Mouse (Mus musculus): ENCODE results near the gene Tent4b. TPM values are rescaled to one million over a fixed set of nuclear protein-coding genes. Genes with fewer than 3 reads are reported as not detected.

The Tent4b gene
- polyA plus RNA-seq, 1 experiment from 2014 or later = 9.6 TPM

DNA sequence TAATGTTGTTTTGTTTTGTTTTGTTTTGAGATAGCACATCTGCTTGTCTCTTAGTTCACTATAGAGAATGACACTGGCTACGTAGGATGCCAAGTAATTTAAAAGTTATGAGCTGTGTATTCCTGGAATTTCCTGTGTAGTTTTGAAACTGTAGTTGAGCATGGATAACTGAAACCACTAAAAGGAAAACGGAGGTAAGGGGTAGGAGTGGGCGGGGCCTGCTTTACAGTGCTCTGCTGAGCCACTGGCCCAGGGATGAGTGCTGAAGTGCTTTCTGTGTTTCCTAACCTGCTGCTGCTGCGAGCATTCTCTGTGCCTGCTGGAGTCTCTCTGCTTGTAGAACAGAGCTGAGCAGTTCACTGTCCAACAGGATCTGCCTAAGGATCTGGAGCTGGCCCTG, 22.3 kb downstream of the Tent4b start:
- Histone ChIP-seq H3K4me2 (ENCODE audit: low read length) (no peak overlapping the region), H3K9ac (ENCODE audit: low read length) (no peak overlapping the region), H3K27me3 (replicated peaks; ENCODE audit: control insufficient read depth, insufficient read depth, low read length) (no peaks in the 10 kb centered on the region), H3K27ac (ENCODE audit: low read depth, low read length) (no peak overlapping the region), H3K4me1 (ENCODE audit: control insufficient read depth, insufficient read depth, low read length) (peaks cover 15% of the 10 kb centered on the region), H3K9me3 (replicated peaks; ENCODE audit: control insufficient read depth, low read length) (no peaks in the 10 kb centered on the region), H3K36me3 (ENCODE audit: control insufficient read depth, insufficient read depth, low read length) (no peaks in the 10 kb centered on the region), H3K4me3 (ENCODE audit: low read depth, low read length) (no peak overlapping the region)
- ATAC-seq = no peak
- DNase-seq (ENCODE audit: low spot score) = no peak
- 70% methylated on average over 4 of the region's 4 CpGs for WGBS

DNA sequence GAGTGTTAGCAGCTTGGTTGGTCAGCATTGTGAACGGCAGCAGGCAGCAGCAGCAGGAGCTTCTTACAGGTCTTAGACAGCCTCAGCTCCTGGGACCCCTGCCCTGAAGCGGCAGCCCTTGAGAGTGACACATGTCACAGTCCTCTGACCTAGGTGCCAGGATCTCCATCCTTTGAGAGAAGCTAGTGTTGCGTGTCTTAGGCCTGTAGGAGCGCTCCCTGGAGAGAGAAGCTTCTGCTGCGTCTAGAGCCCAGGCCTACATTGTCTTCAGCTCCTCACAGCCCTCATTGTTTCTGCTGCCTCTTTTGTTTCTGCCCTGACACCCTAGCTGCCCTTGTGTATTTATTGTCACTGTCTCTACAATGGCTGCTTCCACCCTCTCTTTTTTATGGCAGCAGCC, 26.3 kb downstream of the Tent4b start:
- Histone ChIP-seq H3K4me2 (ENCODE audit: low read length) (no peak overlapping the region), H3K9ac (ENCODE audit: low read length) (0 out of 2 replicates have a peak overlapping the region, but pooled peaks have one; percentile 17)
- peak; percentile 34 for DNase-seq (ENCODE audit: low spot score)

DNA sequence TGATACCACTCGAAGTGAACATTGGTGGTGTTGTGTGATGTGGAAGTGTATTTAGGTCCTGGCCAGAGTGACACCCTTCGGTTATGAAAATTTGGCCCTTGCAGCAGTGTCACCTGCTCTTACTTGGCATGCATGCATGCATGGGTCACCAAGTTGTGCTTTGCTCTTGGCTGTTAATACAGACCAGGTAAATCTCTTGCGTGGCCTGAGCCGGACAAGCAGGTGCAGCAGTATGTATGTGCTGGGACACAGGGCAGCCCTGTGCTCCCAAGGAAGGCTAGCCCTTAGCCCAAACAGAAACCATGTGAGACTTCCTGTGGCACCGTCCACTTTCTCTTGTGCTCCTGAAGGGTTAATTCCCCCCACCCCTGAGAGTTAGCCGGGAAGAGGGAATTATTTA, 28.8 kb downstream of the Tent4b start:
- Histone ChIP-seq H3K27ac (ENCODE audit: low read depth, low read length) (no peak overlapping the region), H3K4me3 (ENCODE audit: low read depth, low read length) (no peak overlapping the region), H3K4me1 (ENCODE audit: control insufficient read depth, insufficient read depth, low read length) (peaks cover 28% of the 10 kb centered on the region), H3K4me2 (ENCODE audit: low read length) (0 out of 2 replicates have a peak overlapping the region, but pooled peaks have one; percentile 13), H3K9ac (ENCODE audit: low read length) (no peak overlapping the region), H3K27me3 (replicated peaks; ENCODE audit: control insufficient read depth, insufficient read depth, low read length) (no peaks in the 10 kb centered on the region), H3K9me3 (replicated peaks; ENCODE audit: control insufficient read depth, low read length) (no peaks in the 10 kb centered on the region), H3K36me3 (ENCODE audit: control insufficient read depth, insufficient read depth, low read length) (no peaks in the 10 kb centered on the region)
- WGBS = 64% methylated on average over 6 of the region's 6 CpGs
- DNase-seq (ENCODE audit: low spot score) (no peak), ATAC-seq (no peak)

More for the DNA sequence above, 26.3 kb downstream of the Tent4b start:
- peak; percentile 58 for ATAC-seq
- H3K4me3 ChIP-seq (ENCODE audit: low read depth, low read length) = no peak overlapping the region
- H3K27ac ChIP-seq (ENCODE audit: low read depth, low read length) = peak overlapping the region; percentile 66
- no peaks in the 10 kb centered on the region for H3K27me3 ChIP-seq (replicated peaks; ENCODE audit: control insufficient read depth, insufficient read depth, low read length)
- H3K36me3 ChIP-seq (ENCODE audit: control insufficient read depth, insufficient read depth, low read length) = no peaks in the 10 kb centered on the region
- no peaks in the 10 kb centered on the region for H3K9me3 ChIP-seq (replicated peaks; ENCODE audit: control insufficient read depth, low read length)
- peaks cover 28% of the 10 kb centered on the region for H3K4me1 ChIP-seq (ENCODE audit: control insufficient read depth, insufficient read depth, low read length)
- 12% methylated on average over 5 of the region's 5 CpGs for WGBS

DNA sequence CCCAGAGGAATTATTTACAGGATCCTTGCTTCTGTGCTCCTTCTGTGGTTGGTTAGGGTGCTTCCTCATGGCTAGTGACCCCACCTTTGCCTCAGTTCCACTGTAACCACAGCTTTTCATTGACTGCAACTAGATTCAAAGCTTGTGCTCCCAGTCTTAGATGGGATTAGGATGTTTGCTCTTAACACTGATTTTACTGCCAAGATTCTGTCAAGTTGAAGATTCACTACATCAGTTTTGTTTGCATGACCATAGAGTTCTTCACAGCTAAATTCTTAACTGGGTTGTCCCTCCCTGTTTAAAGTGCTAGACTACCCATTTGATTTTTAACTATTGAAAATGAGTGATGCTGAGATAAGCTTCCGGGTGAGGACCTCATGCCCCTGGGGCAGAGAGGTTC, 29.3 kb downstream of the Tent4b start:
- Histone ChIP-seq H3K27ac (ENCODE audit: low read depth, low read length) (no peak overlapping the region), H3K4me3 (ENCODE audit: low read depth, low read length) (no peak overlapping the region), H3K36me3 (ENCODE audit: control insufficient read depth, insufficient read depth, low read length) (no peaks in the 10 kb centered on the region), H3K4me2 (ENCODE audit: low read length) (0 out of 2 replicates have a peak overlapping the region, but pooled peaks have one; percentile 13), H3K4me1 (ENCODE audit: control insufficient read depth, insufficient read depth, low read length) (peaks cover 28% of the 10 kb centered on the region), H3K9ac (ENCODE audit: low read length) (no peak overlapping the region), H3K27me3 (replicated peaks; ENCODE audit: control insufficient read depth, insufficient read depth, low read length) (no peaks in the 10 kb centered on the region), H3K9me3 (replicated peaks; ENCODE audit: control insufficient read depth, low read length) (no peaks in the 10 kb centered on the region)
- DNase-seq (ENCODE audit: low spot score) (peak; percentile 46), ATAC-seq (no peak)
- WGBS = 45% methylated on average over 1 of the region's 1 CpGs

DNA sequence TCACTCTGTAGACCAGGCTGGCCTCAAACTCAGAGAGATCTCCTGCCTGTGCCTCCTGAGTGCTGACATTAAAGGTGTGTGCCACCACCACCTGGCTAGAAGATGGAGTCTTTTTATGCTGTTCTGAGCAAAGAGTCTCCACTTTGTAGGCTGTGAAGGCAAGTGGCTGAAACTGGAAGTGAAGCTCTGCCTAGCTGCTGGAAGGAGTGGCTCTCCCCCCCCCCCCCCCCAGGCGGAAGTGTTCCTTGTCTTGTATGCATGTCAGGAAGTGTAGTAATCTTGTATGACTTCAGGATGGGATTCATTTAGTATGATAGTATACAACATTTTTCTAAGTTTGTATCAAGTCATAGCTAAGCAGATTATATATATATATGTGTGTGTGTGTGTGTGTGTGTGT, 29.8 kb downstream of the Tent4b start:
- Histone ChIP-seq H3K9ac (ENCODE audit: low read length) (no peak overlapping the region), H3K36me3 (ENCODE audit: control insufficient read depth, insufficient read depth, low read length) (no peaks in the 10 kb centered on the region), H3K4me1 (ENCODE audit: control insufficient read depth, insufficient read depth, low read length) (peaks cover 28% of the 10 kb centered on the region), H3K4me2 (ENCODE audit: low read length) (no peak overlapping the region), H3K27me3 (replicated peaks; ENCODE audit: control insufficient read depth, insufficient read depth, low read length) (no peaks in the 10 kb centered on the region), H3K27ac (ENCODE audit: low read depth, low read length) (no peak overlapping the region), H3K9me3 (replicated peaks; ENCODE audit: control insufficient read depth, low read length) (no peaks in the 10 kb centered on the region), H3K4me3 (ENCODE audit: low read depth, low read length) (no peak overlapping the region)
- no peak for ATAC-seq
- no peak for DNase-seq (ENCODE audit: low spot score)
- 57% methylated on average over 1 of the region's 1 CpGs for WGBS

DNA sequence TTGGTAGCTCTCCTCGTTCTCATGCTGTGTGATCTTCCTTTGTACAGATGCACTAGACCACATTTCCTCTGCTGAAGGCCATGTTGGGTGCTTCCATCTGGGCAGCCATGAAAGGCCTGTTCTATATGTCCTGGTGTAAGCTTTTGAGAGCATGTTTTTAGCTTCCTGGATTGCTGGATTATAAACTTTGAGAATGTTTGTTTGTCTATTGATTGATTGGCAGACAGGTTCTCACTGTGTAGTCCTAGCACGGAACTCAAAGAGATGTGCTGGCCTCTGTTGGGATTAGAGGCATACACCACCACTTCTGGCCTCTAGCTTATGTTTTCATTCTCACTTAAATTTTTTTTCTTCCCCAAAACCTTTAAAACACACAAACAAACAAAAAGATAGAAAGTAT, 37.7 kb downstream of the Tent4b start:
- no peak overlapping the region for H3K9ac ChIP-seq (ENCODE audit: low read length)

DNA sequence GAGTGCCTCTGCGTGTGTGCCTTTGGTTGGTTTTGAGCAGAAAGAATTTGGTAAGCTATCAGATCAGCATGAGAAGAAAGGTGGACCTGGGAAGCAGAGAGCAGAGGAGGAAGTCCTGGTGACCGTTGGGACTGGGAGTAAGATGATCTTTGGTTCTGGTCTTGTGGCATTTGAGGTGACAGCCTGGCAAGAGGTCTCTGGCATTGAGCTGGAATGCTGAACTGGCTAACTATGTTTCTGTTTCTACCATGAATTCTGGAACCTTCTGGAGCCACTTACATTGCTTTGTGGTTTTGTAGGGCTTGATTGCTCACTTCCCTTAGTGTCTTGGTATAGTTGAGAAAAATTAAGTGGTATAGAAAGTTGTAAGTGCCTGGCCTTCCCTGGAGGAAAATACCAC, 38.6 kb downstream of the Tent4b start:
- ATAC-seq = no peak
- WGBS = 81% methylated on average over 2 of the region's 2 CpGs

More for the DNA sequence above, 37.7 kb downstream of the Tent4b start:
- H3K9me3 ChIP-seq (replicated peaks; ENCODE audit: control insufficient read depth, low read length) = no peaks in the 10 kb centered on the region
- DNase-seq (ENCODE audit: low spot score) (no peak), ATAC-seq (no peak)
- WGBS = 80% methylated on average over 2 of the region's 2 CpGs
- H3K27ac ChIP-seq (ENCODE audit: low read depth, low read length) = no peak overlapping the region
- H3K36me3 ChIP-seq (ENCODE audit: control insufficient read depth, insufficient read depth, low read length) = no peaks in the 10 kb centered on the region
- H3K4me2 ChIP-seq (ENCODE audit: low read length) = no peak overlapping the region
- no peak overlapping the region for H3K4me3 ChIP-seq (ENCODE audit: low read depth, low read length)
- no peaks in the 10 kb centered on the region for H3K4me1 ChIP-seq (ENCODE audit: control insufficient read depth, insufficient read depth, low read length)
- H3K27me3 ChIP-seq (replicated peaks; ENCODE audit: control insufficient read depth, insufficient read depth, low read length) = no peaks in the 10 kb centered on the region

DNA sequence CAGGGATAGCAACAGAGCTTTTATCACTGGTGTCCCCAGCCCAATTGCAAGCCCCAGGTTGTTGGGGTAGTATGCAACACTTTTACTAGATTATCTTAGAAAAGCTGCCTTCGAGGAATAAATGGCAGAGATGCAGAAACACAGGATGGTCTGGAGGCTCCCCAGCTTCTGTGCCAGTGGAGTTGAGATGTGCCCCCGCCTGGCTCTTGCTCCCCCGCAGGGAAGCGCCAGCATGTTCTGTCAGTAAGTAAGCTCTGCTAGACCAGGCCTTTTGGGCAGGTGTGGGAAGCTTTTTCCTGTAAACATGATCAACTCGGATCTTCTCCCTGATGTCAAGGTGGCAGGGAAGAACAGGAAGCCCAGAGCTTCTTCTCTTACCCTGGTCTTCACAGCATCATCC, 40.3 kb downstream of the Tent4b start:
- Histone ChIP-seq H3K9me3 (replicated peaks; ENCODE audit: control insufficient read depth, low read length) (no peaks in the 10 kb centered on the region), H3K27me3 (replicated peaks; ENCODE audit: control insufficient read depth, insufficient read depth, low read length) (no peaks in the 10 kb centered on the region), H3K4me3 (ENCODE audit: low read depth, low read length) (no peak overlapping the region), H3K9ac (ENCODE audit: low read length) (no peak overlapping the region), H3K36me3 (ENCODE audit: control insufficient read depth, insufficient read depth, low read length) (no peaks in the 10 kb centered on the region), H3K4me1 (ENCODE audit: control insufficient read depth, insufficient read depth, low read length) (no peaks in the 10 kb centered on the region), H3K27ac (ENCODE audit: low read depth, low read length) (no peak overlapping the region), H3K4me2 (ENCODE audit: low read length) (no peak overlapping the region)
- no peak for DNase-seq (ENCODE audit: low spot score)
- ATAC-seq = no peak
- WGBS = 94% methylated on average over 5 of the region's 5 CpGs

More for the DNA sequence above, 38.6 kb downstream of the Tent4b start:
- Histone ChIP-seq H3K27me3 (replicated peaks; ENCODE audit: control insufficient read depth, insufficient read depth, low read length) (no peaks in the 10 kb centered on the region), H3K9ac (ENCODE audit: low read length) (no peak overlapping the region), H3K4me1 (ENCODE audit: control insufficient read depth, insufficient read depth, low read length) (no peaks in the 10 kb centered on the region), H3K9me3 (replicated peaks; ENCODE audit: control insufficient read depth, low read length) (no peaks in the 10 kb centered on the region), H3K36me3 (ENCODE audit: control insufficient read depth, insufficient read depth, low read length) (no peaks in the 10 kb centered on the region), H3K27ac (ENCODE audit: low read depth, low read length) (no peak overlapping the region), H3K4me3 (ENCODE audit: low read depth, low read length) (no peak overlapping the region), H3K4me2 (ENCODE audit: low read length) (no peak overlapping the region)
- no peak for DNase-seq (ENCODE audit: low spot score)

DNA sequence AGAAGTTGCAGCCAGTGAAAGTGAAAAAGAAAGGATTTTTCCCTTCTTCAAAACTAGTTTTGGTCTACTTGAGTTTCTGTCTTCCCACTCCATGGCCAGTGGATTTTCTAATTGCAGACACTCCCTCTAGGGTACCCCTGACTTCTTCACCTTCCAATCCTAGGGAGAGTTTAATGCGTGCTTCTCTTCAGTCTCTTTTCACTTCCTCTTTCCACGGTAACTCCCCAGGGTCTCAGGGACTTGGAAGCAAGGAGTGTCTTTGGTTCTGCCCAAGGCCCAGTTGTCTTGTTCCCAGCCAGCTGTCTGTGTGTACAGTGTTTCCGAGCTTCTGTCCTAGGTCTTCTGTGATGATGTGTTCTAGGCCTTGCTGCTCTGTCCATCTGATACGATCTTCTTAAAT, 42.9 kb downstream of the Tent4b start:
- Histone ChIP-seq H3K4me2 (ENCODE audit: low read length) (no peak overlapping the region), H3K4me3 (ENCODE audit: low read depth, low read length) (no peak overlapping the region), H3K27ac (ENCODE audit: low read depth, low read length) (no peak overlapping the region), H3K9me3 (replicated peaks; ENCODE audit: control insufficient read depth, low read length) (no peaks in the 10 kb centered on the region), H3K4me1 (ENCODE audit: control insufficient read depth, insufficient read depth, low read length) (no peaks in the 10 kb centered on the region), H3K9ac (ENCODE audit: low read length) (no peak overlapping the region), H3K36me3 (ENCODE audit: control insufficient read depth, insufficient read depth, low read length) (0 out of 2 replicates have a peak, but pooled peaks cover 11% of the 10 kb centered on the region), H3K27me3 (replicated peaks; ENCODE audit: control insufficient read depth, insufficient read depth, low read length) (no peaks in the 10 kb centered on the region)
- DNase-seq (ENCODE audit: low spot score) (no peak), ATAC-seq (no peak)
- WGBS = 86% methylated on average over 4 of the region's 4 CpGs

Measured in forebrain, embryonic 14.5 days (tissue).